Mouse (Mus musculus): Measurements from ENCODE around the gene Zfp689. TPM values are rescaled to one million over a fixed set of nuclear protein-coding genes. Genes with fewer than 3 reads are reported as not detected.
A peak's percentile ranks its signal among the peaks of the same experiment; 100 is the strongest.
"Not testable (repeated sequence)": the region's sequence is repeated elsewhere in the genome, so short reads cannot be mapped to it uniquely, and the experiment has no call there.

The Zfp689 gene
- 16.1 and 16.3 TPM in 2 replicates for polyA plus RNA-seq (2015; fragmentation: Nextera tagmentation; extraction: Ambion mirVana)

GRCm38 (mm10) chr7:127448521-127449300, at the start of gene Zfp689:
Zfp689 (minus strand) TSS chr7:127449158.
- peak within 1 kb of the TSS; percentile 97 for H3K9ac ChIP-seq (replicated peaks)
- ATAC-seq = peak; percentile 91
- WGBS = under 1% methylated on average over 54 of the region's 54 CpGs
- peak within 1 kb of the TSS; percentile 90 for H3K4me3 ChIP-seq (replicated peaks)
- H3K36me3 ChIP-seq = peaks cover 46% of the 10 kb centered on the region
- H3K27ac ChIP-seq = peak within 1 kb of the TSS; percentile 96
- H3K4me1 ChIP-seq (replicated peaks) = peaks cover 52% of the 10 kb centered on the region
- no peaks in the 10 kb centered on the region for H3K27me3 ChIP-seq
- peak within 1 kb of the TSS; percentile 87 for H3K4me2 ChIP-seq (replicated peaks)
- H3K9me3 ChIP-seq = no peaks in the 10 kb centered on the region

- H3K36me3 ChIP-seq = no peaks in the 10 kb centered on the region
- H3K4me2 ChIP-seq (replicated peaks) = no peak overlapping the region
- H3K4me3 ChIP-seq (replicated peaks) = no peak overlapping the region
- no peaks in the 10 kb centered on the region for H3K9me3 ChIP-seq
- 48% methylated on average over 3 of the region's 3 CpGs for WGBS
- H3K27ac ChIP-seq = no peak overlapping the region
- H3K4me1 ChIP-seq (replicated peaks) = no peaks in the 10 kb centered on the region
- ATAC-seq = no peak
- H3K9ac ChIP-seq (replicated peaks) = no peak overlapping the region
- no peaks in the 10 kb centered on the region for H3K27me3 ChIP-seq
Measured at GRCm38 (mm10) chr7:127498407-127498806, 49.4 kb upstream of the Zfp689 start.

- Histone ChIP-seq H3K9me3 (no peaks in the 10 kb centered on the region), H3K4me3 (replicated peaks) (no peak overlapping the region), H3K9ac (replicated peaks) (no peak overlapping the region), H3K36me3 (peaks cover 2% of the 10 kb centered on the region), H3K4me1 (replicated peaks) (no peaks in the 10 kb centered on the region), H3K27me3 (no peaks in the 10 kb centered on the region), H3K27ac (no peak overlapping the region), H3K4me2 (replicated peaks) (no peak overlapping the region)
- 87% methylated on average over 2 of the region's 2 CpGs for WGBS
- ATAC-seq = no peak
Measured at GRCm38 (mm10) chr7:127497382-127497781, 48.4 kb upstream of the Zfp689 start.

GRCm38 (mm10) chr7:127494648-127495047, 45.7 kb upstream of the Zfp689 start:
- Histone ChIP-seq H3K27me3 (no peaks in the 10 kb centered on the region), H3K27ac (no peak overlapping the region), H3K36me3 (peaks cover 29% of the 10 kb centered on the region), H3K9me3 (no peaks in the 10 kb centered on the region), H3K4me2 (replicated peaks) (no peak overlapping the region), H3K4me1 (replicated peaks) (no peaks in the 10 kb centered on the region), H3K4me3 (replicated peaks) (no peak overlapping the region), H3K9ac (replicated peaks) (no peak overlapping the region)
- ATAC-seq = no peak

GRCm38 (mm10) chr7:127491846-127492245, 42.9 kb upstream of the Zfp689 start:
- Histone ChIP-seq H3K9me3 (no peaks in the 10 kb centered on the region), H3K36me3 (peaks cover 54% of the 10 kb centered on the region)

GRCm38 (mm10) chr7:127489982-127490381, 41.0 kb upstream of the Zfp689 start:
- no peak for ATAC-seq
- no peaks in the 10 kb centered on the region for H3K27me3 ChIP-seq
- H3K4me2 ChIP-seq (replicated peaks) = no peak overlapping the region
- peaks cover 73% of the 10 kb centered on the region for H3K36me3 ChIP-seq
- H3K4me1 ChIP-seq (replicated peaks) = no peaks in the 10 kb centered on the region
- no peak overlapping the region for H3K4me3 ChIP-seq (replicated peaks)
- no peaks in the 10 kb centered on the region for H3K9me3 ChIP-seq
- 95% methylated on average over 7 of the region's 7 CpGs for WGBS
- H3K9ac ChIP-seq (replicated peaks) = no peak overlapping the region
- H3K27ac ChIP-seq = no peak overlapping the region

More at GRCm38 (mm10) chr7:127491846-127492245, 42.9 kb upstream of the Zfp689 start:
- H3K4me1 ChIP-seq (replicated peaks) = no peaks in the 10 kb centered on the region
- H3K27ac ChIP-seq = no peak overlapping the region
- no peak overlapping the region for H3K9ac ChIP-seq (replicated peaks)
- no peak for ATAC-seq
- no peaks in the 10 kb centered on the region for H3K27me3 ChIP-seq
- no peak overlapping the region for H3K4me3 ChIP-seq (replicated peaks)
- WGBS = 90% methylated on average over 3 of the region's 3 CpGs
- no peak overlapping the region for H3K4me2 ChIP-seq (replicated peaks)

GRCm38 (mm10) chr7:127488364-127488763, 39.4 kb upstream of the Zfp689 start:
- not testable (repeated sequence) for ATAC-seq; H3K9ac ChIP-seq (replicated peaks); H3K4me2 ChIP-seq (replicated peaks); H3K27ac ChIP-seq; H3K9me3 ChIP-seq; H3K4me3 ChIP-seq (replicated peaks); H3K4me1 ChIP-seq (replicated peaks); H3K27me3 ChIP-seq
- 90% methylated on average over 5 of the region's 5 CpGs for WGBS
- H3K36me3 ChIP-seq = peaks cover 89% of the 10 kb centered on the region

GRCm38 (mm10) chr7:127485416-127485815, 36.5 kb upstream of the Zfp689 start:
- Histone ChIP-seq H3K4me2 (replicated peaks) (no peak overlapping the region), H3K27me3 (no peaks in the 10 kb centered on the region), H3K4me1 (replicated peaks) (peaks cover 15% of the 10 kb centered on the region), H3K4me3 (replicated peaks) (no peak overlapping the region), H3K36me3 (peaks cover 95% of the 10 kb centered on the region), H3K9ac (replicated peaks) (no peak overlapping the region), H3K9me3 (no peaks in the 10 kb centered on the region), H3K27ac (no peak overlapping the region)
- WGBS = 77% methylated on average over 5 of the region's 5 CpGs
- ATAC-seq = no peak

- peak overlapping the region; percentile 100 for H3K4me2 ChIP-seq (replicated peaks)
- no peaks in the 10 kb centered on the region for H3K27me3 ChIP-seq
- peak overlapping the region; percentile 98 for H3K9ac ChIP-seq (replicated peaks)
- H3K36me3 ChIP-seq = peaks cover 62% of the 10 kb centered on the region
- WGBS = 79% methylated on average over 2 of the region's 2 CpGs
- peaks cover 34% of the 10 kb centered on the region for H3K4me1 ChIP-seq (replicated peaks)
- peak overlapping the region; percentile 100 for H3K4me3 ChIP-seq (replicated peaks)
- no peaks in the 10 kb centered on the region for H3K9me3 ChIP-seq
- ATAC-seq = no peak
- no peak overlapping the region for H3K27ac ChIP-seq
Measured at GRCm38 (mm10) chr7:127480321-127480720, 31.4 kb upstream of the Zfp689 start.

GRCm38 (mm10) chr7:127479318-127480225, 30.6 kb upstream of the Zfp689 start:
- Histone ChIP-seq H3K9ac (replicated peaks) (peak overlapping the region; percentile 98), H3K36me3 (peaks cover 62% of the 10 kb centered on the region), H3K4me1 (replicated peaks) (peaks cover 34% of the 10 kb centered on the region), H3K4me2 (replicated peaks) (peak overlapping the region; percentile 100), H3K27ac (peak overlapping the region; percentile 97), H3K4me3 (replicated peaks) (peak overlapping the region; percentile 100), H3K9me3 (no peaks in the 10 kb centered on the region), H3K27me3 (no peaks in the 10 kb centered on the region)
- 5% methylated on average over 47 of the region's 48 CpGs for WGBS
- ATAC-seq = no peak

GRCm38 (mm10) chr7:127478635-127479317, 29.8 kb upstream of the Zfp689 start, which contains the start of gene Fbrs:
Fbrs (plus strand) TSS chr7:127479199.
- ATAC-seq = peak; percentile 83
- no peaks in the 10 kb centered on the region for H3K9me3 ChIP-seq
- H3K27ac ChIP-seq = peak within 1 kb of the TSS; percentile 97
- peaks cover 34% of the 10 kb centered on the region for H3K4me1 ChIP-seq (replicated peaks)
- H3K9ac ChIP-seq (replicated peaks) = peak within 1 kb of the TSS; percentile 98
- H3K4me2 ChIP-seq (replicated peaks) = peak within 1 kb of the TSS; percentile 100
- WGBS = 0% methylated on average over 62 of the region's 62 CpGs
- H3K4me3 ChIP-seq (replicated peaks) = peak within 1 kb of the TSS; percentile 100
- no peaks in the 10 kb centered on the region for H3K27me3 ChIP-seq
- H3K36me3 ChIP-seq = peaks cover 62% of the 10 kb centered on the region

Data from midbrain, embryonic 13.5 days (tissue).